In the genomic region with DNA sequence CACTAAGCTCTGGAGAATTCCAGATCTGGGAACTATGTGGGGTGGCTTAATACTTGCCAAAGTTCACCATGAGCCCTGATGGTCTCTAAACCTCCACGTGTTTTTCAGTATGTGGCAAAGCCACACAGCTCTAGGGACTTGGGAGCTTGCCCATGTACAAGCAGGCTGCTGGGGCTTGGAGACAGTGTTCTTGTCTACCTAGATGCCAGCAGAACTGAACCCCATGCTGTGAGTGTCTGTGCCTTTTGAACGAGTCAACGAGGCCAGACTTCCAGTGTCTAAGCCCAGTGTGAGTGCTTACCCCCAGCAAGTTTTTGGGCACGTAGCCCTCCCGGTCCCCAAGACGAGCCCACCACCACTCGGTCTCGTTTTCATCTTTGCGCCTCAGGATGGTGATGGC, we compare ENCODE assay signal across 12 mouse cellular contexts. TPM values are rescaled to one million over a fixed set of nuclear protein-coding genes. Genes with fewer than 3 reads are reported as not detected.
DNase-seq lines count a peak whose midpoint lies in the region; ATAC-seq lines count a peak whose summit lies in the region.
"Had no signal": no experiment of that assay in that cellular context is flagged by ENCODE, and none has a peak within 500 bp of the region (broad histone marks: within the 10 kb centered on the region; RNA-seq: fewer than 3 reads in every experiment).

No protein-coding gene starts in this region.

- no peak overlapping the region for H3K4me2 ChIP-seq in liver, embryonic 13.5 days
- H3K4me2 ChIP-seq in hindbrain, embryonic 13.5 days, result no peak overlapping the region
- H3K4me2 ChIP-seq: heart, embryonic 15.5 days had no signal

- DNase-seq in cerebellum, adult 11 months, result peak; percentile 43
- DNase-seq in cerebellum, postnatal 4 days (ENCODE audit: low spot score in 2 of 2), result no peak
- DNase-seq in liver, embryonic 13.5 days, result no peak
- no peak for DNase-seq in liver
- DNase-seq in cerebellum, postnatal 10 days, result peak; percentile 81 to 82
- no peak for DNase-seq in right cerebral cortex, postnatal 10 days (ENCODE audit: low spot score in 2 of 2)
- no peak for DNase-seq in embryo, embryonic 10 days (ENCODE audit: low spot score)
- DNase-seq: adrenal gland, postnatal 10 days; gastrocnemius, postnatal 10 days; thymus, postnatal 25 days had no signal

- H3K4me1 ChIP-seq in liver, embryonic 13.5 days (replicated peaks), result peaks cover 49% of the 10 kb centered on the region
- no peaks in the 10 kb centered on the region for H3K4me1 ChIP-seq in hindbrain, embryonic 13.5 days (replicated peaks)
- H3K4me1 ChIP-seq: heart, embryonic 15.5 days had no signal

- 87% methylated on average over 9 of the region's 9 CpGs for WGBS in liver, embryonic 13.5 days (ENCODE audit: insufficient replicate concordance)
- 82% methylated on average over 9 of the region's 9 CpGs for WGBS in hindbrain, embryonic 13.5 days

- peaks cover 96% of the 10 kb centered on the region for H3K36me3 ChIP-seq in liver, embryonic 13.5 days
- H3K36me3 ChIP-seq in hindbrain, embryonic 13.5 days, result peaks cover 99% of the 10 kb centered on the region

- H3K9me3 ChIP-seq in liver, embryonic 13.5 days (replicated peaks), result no peaks in the 10 kb centered on the region
- H3K9me3 ChIP-seq in hindbrain, embryonic 13.5 days, result no peaks in the 10 kb centered on the region
- H3K9me3 ChIP-seq: heart, embryonic 15.5 days had no signal

- ATAC-seq in liver, embryonic 13.5 days (ENCODE audit: low read depth), result no peak
- no peak for ATAC-seq in hindbrain, embryonic 13.5 days (ENCODE audit: low FRiP score)

- H3K27ac ChIP-seq in liver, embryonic 13.5 days, result peak overlapping the region; percentile 18; the same call in 1 of the 2 replicates
- H3K27ac ChIP-seq in hindbrain, embryonic 13.5 days, result 0 out of 2 replicates have a peak overlapping the region, but pooled peaks have one; percentile 14
- H3K27ac ChIP-seq: heart, embryonic 15.5 days had no signal

- no peaks in the 10 kb centered on the region for H3K27me3 ChIP-seq in liver, embryonic 13.5 days
- H3K27me3 ChIP-seq in hindbrain, embryonic 13.5 days, result no peaks in the 10 kb centered on the region
- H3K27me3 ChIP-seq: heart, embryonic 15.5 days had no signal

- no peak overlapping the region for H3K9ac ChIP-seq in liver, embryonic 13.5 days
- no peak overlapping the region for H3K9ac ChIP-seq in hindbrain, embryonic 13.5 days
- H3K9ac ChIP-seq: heart, embryonic 15.5 days had no signal

- no peak overlapping the region for H3K4me3 ChIP-seq in liver, embryonic 13.5 days (replicated peaks)
- no peak overlapping the region for H3K4me3 ChIP-seq in hindbrain, embryonic 13.5 days
- H3K4me3 ChIP-seq: heart, embryonic 15.5 days had no signal

RNA-seq across cellular contexts. Expression of a gene that starts 16.0 kb away (rescaled TPM):
- polyA plus RNA-seq in liver, embryonic 13.5 days (2015; fragmentation: Nextera tagmentation; extraction: Ambion mirVana), result 53.3 and 54.7 TPM in 2 replicates
- polyA plus RNA-seq in hindbrain, embryonic 13.5 days (2015; fragmentation: Nextera tagmentation; extraction: Ambion mirVana), result 38.4 and 42.9 TPM in 2 replicates

RNA-seq across cellular contexts. Expression of a gene that starts 16.3 kb away (rescaled TPM):
- 3.9 and 5.1 TPM in 2 replicates for polyA plus RNA-seq in liver, embryonic 13.5 days (2015; fragmentation: Nextera tagmentation; extraction: Ambion mirVana)
- 3.1 and 3.6 TPM in 2 replicates for polyA plus RNA-seq in hindbrain, embryonic 13.5 days (2015; fragmentation: Nextera tagmentation; extraction: Ambion mirVana)

Comparison
In these comparisons a context has a peak if more than half of its experiments do, and no peak if none do; other contexts are left out.
1. DNase-seq: peak in cerebellum, adult 11 months (single experiment) and cerebellum, postnatal 10 days (2 of 2); none in cerebellum, postnatal 4 days (0 of 2), liver, embryonic 13.5 days (single experiment), liver (single experiment), right cerebral cortex, postnatal 10 days (0 of 2) and embryo, embryonic 10 days (single experiment).